Mouse (Mus musculus) liver, embryonic 14.5 days (tissue): ENCODE measurements at regions not wholly inside any gene's neighbourhood (a gene's known extent, or its start where the extent isn't known, plus 50 kb on each side); places are given as distances from the start of the nearest gene placed in this dataset.

Experiments used
- ATAC-seq: fragments of 200-750 bp; cut with Nextera tagmentation; 2 replicates; pipeline ENCODE4 v1.8.0; 2017; ENCODE audit warnings: moderate number of reproducible peaks, mild to moderate bottlenecking, moderate library complexity; ENCODE audit not compliant: insufficient read depth
- DNase-seq, 3 experiments: peaks; one replicate each; pipeline ENCODE4 v3.0.0-alpha.2; 2012 to 2013; ENCODE audit warnings: low read depth in 3 of 3, low spot score in 3 of 3
- H3K27ac ChIP-seq: fragments of 300-500 bp; sonication (generic); 2 replicates; pipeline ENCODE4 v1.5.1; 2014; ENCODE audit warnings: moderate library complexity, mild to moderate bottlenecking, control low read depth, inconsistent platforms
- H3K27me3 ChIP-seq: fragments of 300-500 bp; sonication (generic); 2 replicates; pipeline ENCODE4 v1.6.1; 2014; ENCODE audit warnings: mild to moderate bottlenecking, low read length, moderate library complexity; ENCODE audit not compliant: control insufficient read depth, insufficient read depth
- H3K36me3 ChIP-seq: fragments of 300-500 bp; sonication (generic); replicated peaks from 2 replicates; pipeline ENCODE4 v1.6.1; 2014; ENCODE audit warnings: low read depth; ENCODE audit not compliant: control insufficient read depth, insufficient read depth
- H3K4me1 ChIP-seq, 2 experiments: fragments of 200-500 bp in 1 of 2; fragments of 300-500 bp in 1 of 2; sonication (generic) in 1 of 2; replicated peaks; 2 replicates each; pipeline ENCODE4 v1.6.1; 2012 to 2014; ENCODE audit warnings: antibody characterized with exemption in 1 of 2, inconsistent platforms in 1 of 2, low read length in 1 of 2; ENCODE audit not compliant: control insufficient read depth in 2 of 2, insufficient read depth in 2 of 2
- H3K4me2 ChIP-seq: fragments of 300-500 bp; sonication (generic); 2 replicates; pipeline ENCODE4 v1.6.1; 2014; ENCODE audit warnings: low read depth, mild to moderate bottlenecking, control low read depth, moderate library complexity
- H3K4me3 ChIP-seq, 2 experiments: fragments of 200-500 bp in 1 of 2; fragments of 300-500 bp in 1 of 2; sonication (generic) in 1 of 2; 2 replicates each; pipeline ENCODE4 v1.5.1; 2012 to 2014; ENCODE audit warnings: low read depth in 2 of 2, low read length in 2 of 2, mild to moderate bottlenecking in 2 of 2, control low read depth in 1 of 2, inconsistent platforms in 1 of 2, moderate library complexity in 1 of 2; ENCODE audit not compliant: insufficient read depth in 1 of 2
- H3K9ac ChIP-seq: fragments of 300-500 bp; sonication (generic); replicated peaks from 2 replicates; pipeline ENCODE4 v1.6.1; 2014; ENCODE audit warnings: mild to moderate bottlenecking, control low read depth, moderate library complexity
- H3K9me3 ChIP-seq: fragments of 300-500 bp; sonication (generic); 2 replicates; pipeline ENCODE4 v1.6.1; 2016; ENCODE audit warnings: low read length, mixed read lengths; ENCODE audit not compliant: control insufficient read depth
- CTCF ChIP-seq: IDR thresholded peaks from 2 replicates; pipeline ENCODE4 v1.5.1; 2016; ENCODE audit warnings: antibody characterized with exemption, low read depth, control low read depth
- EP300 ChIP-seq: IDR thresholded peaks from 2 replicates; pipeline ENCODE4 v1.6.1; 2016; ENCODE audit warnings: antibody characterized with exemption, low read depth
- WGBS: fragments of 180-500 bp; shearing (Covaris S2); extraction: QIAGEN DNeasy Blood & Tissue Kit; methylation state at CpG from one replicate; pipeline ENCODE4 v1.1.7; 2014; ENCODE audit not compliant: insufficient replicate concordance; 5-methylcytosine and 5-hydroxymethylcytosine counted together

GRCm38 (mm10) chr1:190527545-190528137 is 357.1 kb upstream of the Prox1 start:
- Histone ChIP-seq H3K4me3 (no peak overlapping the region), H3K36me3 (no peaks in the 10 kb centered on the region), H3K9me3 (no peaks in the 10 kb centered on the region), H3K27me3 (no peaks in the 10 kb centered on the region), H3K4me2 (no peak overlapping the region), H3K4me1 (no peaks in the 10 kb centered on the region; a peak in 1 of 4 replicates), H3K27ac (no peak overlapping the region), H3K9ac (no peak overlapping the region)
- no peak for TF ChIP-seq CTCF
- TF ChIP-seq EP300 = no peak
- 72% methylated on average over 7 of the region's 7 CpGs for WGBS
- no peak for DNase-seq
- no peak for ATAC-seq

- ATAC-seq = no peak
- 11% methylated on average over 7 of the region's 7 CpGs for WGBS
- no peak overlapping the region for H3K27ac ChIP-seq
- TF ChIP-seq EP300 (no peak), CTCF (no peak)
- H3K36me3 ChIP-seq = no peaks in the 10 kb centered on the region
- H3K27me3 ChIP-seq = no peaks in the 10 kb centered on the region
- H3K9me3 ChIP-seq = no peaks in the 10 kb centered on the region
- H3K4me3 ChIP-seq = no peak overlapping the region
- no peak for DNase-seq
- no peak overlapping the region for H3K9ac ChIP-seq
- no peak overlapping the region for H3K4me2 ChIP-seq
- no peaks in the 10 kb centered on the region for H3K4me1 ChIP-seq
Observed at GRCm38 (mm10) chr1:190526634-190527033, 356.1 kb upstream of the Prox1 start.

GRCm38 (mm10) chr1:190526046-190526445 is 355.5 kb upstream of the Prox1 start:
- H3K4me2 ChIP-seq = no peak overlapping the region
- ATAC-seq (no peak), DNase-seq (no peak)
- H3K9me3 ChIP-seq = no peaks in the 10 kb centered on the region
- 51% methylated on average over 6 of the region's 6 CpGs for WGBS
- no peak for TF ChIP-seq CTCF
- TF ChIP-seq EP300 = no peak
- H3K36me3 ChIP-seq = no peaks in the 10 kb centered on the region
- H3K27ac ChIP-seq = no peak overlapping the region
- H3K4me3 ChIP-seq = no peak overlapping the region
- H3K27me3 ChIP-seq = no peaks in the 10 kb centered on the region
- H3K9ac ChIP-seq = no peak overlapping the region
- no peaks in the 10 kb centered on the region for H3K4me1 ChIP-seq

DNA sequence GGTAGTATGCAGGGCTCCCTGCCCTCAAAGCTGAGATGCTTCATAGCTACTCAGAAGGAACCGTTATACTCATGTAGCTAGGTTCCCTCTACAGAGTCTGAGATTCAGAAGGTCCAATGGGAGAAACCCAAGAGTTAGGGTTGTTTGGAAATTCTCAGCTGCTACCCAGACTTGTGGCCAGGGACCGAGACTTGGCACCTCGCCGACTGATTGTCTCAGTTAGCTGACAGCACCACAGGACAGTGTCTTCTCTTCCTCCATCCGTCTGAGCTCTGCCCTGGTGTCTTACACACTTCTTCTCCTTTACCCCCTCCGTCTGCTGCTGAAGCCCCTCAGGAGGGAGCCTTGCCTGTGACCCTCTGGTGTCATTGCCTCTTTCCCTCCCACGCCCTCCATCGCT is 329.6 kb upstream of the Prox1 start:
- no peaks in the 10 kb centered on the region for H3K9me3 ChIP-seq
- WGBS = 61% methylated on average over 8 of the region's 8 CpGs
- DNase-seq (no peak), ATAC-seq (no peak)
- H3K27ac ChIP-seq = no peak overlapping the region
- no peak overlapping the region for H3K4me3 ChIP-seq
- H3K27me3 ChIP-seq = no peaks in the 10 kb centered on the region
- H3K9ac ChIP-seq = no peak overlapping the region
- H3K4me1 ChIP-seq = no peaks in the 10 kb centered on the region
- H3K36me3 ChIP-seq = no peaks in the 10 kb centered on the region
- no peak overlapping the region for H3K4me2 ChIP-seq
- TF ChIP-seq CTCF (no peak), EP300 (no peak)

DNA sequence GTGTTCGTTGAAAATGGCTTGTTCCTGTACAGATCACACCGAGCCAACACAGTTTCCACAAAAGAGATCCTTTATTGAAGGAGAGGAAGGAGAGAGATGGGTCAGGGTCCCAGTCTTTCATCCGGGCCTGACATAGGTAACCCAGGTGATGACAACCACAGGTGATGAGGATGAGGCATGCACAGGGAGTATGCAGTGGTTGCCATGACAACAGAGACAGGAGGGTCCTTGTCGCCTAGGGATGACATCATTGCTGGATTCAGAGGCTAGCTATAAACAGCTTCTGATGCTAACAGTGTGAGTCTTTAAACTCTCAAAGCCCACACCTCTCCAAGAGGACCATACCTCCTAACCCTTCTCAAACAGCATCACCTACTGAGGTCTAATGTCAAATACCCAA is 327.0 kb upstream of the Prox1 start:
- DNase-seq (no peak), ATAC-seq (no peak)
- no peak overlapping the region for H3K9ac ChIP-seq
- no peak overlapping the region for H3K27ac ChIP-seq
- no peaks in the 10 kb centered on the region for H3K9me3 ChIP-seq
- H3K27me3 ChIP-seq = no peaks in the 10 kb centered on the region
- no peaks in the 10 kb centered on the region for H3K36me3 ChIP-seq
- no peaks in the 10 kb centered on the region for H3K4me1 ChIP-seq
- H3K4me2 ChIP-seq = no peak overlapping the region
- TF ChIP-seq EP300 = no peak
- TF ChIP-seq CTCF = no peak
- no peak overlapping the region for H3K4me3 ChIP-seq
- 59% methylated on average over 4 of the region's 4 CpGs for WGBS
